ENCODE assay signal across 8 mouse cellular contexts in genomic region chrX:136707446-136708167, GRCm38 (mm10). TPM values are rescaled to one million over a fixed set of nuclear protein-coding genes. Genes with fewer than 3 reads are reported as not detected.
DNase-seq lines count a peak whose midpoint lies in the region; ATAC-seq and TF ChIP-seq lines count a peak whose summit lies in the region.

Tceal1 (plus strand) TSS chrX:136707982.

- peak within 1 kb of the TSS; percentile 84 for H3K27ac ChIP-seq in hindbrain, embryonic 11.5 days (ENCODE audit: low read depth, low read length)
- peak within 1 kb of the TSS; percentile 68 for H3K27ac ChIP-seq in lung, postnatal 0 days (ENCODE audit: low read length)

- peak; percentile 30 for DNase-seq in ZHBTc4 (ENCODE audit: low read depth, low spot score)
- peak; percentile 77 for DNase-seq in cerebellum, adult 9-11 months
- DNase-seq in frontal cortex, postnatal 10 days (ENCODE audit: low spot score in 2 of 2), result peak; percentile 37 to 56
- peak; percentile 72 for DNase-seq in hindbrain, embryonic 11.5 days (ENCODE audit: low spot score)
- peak; percentile 61 to 66 for DNase-seq in layer of hippocampus, postnatal 14 days (ENCODE audit: low spot score in 2 of 2)
- DNase-seq in lung, postnatal 0 days (ENCODE audit: low spot score), result peak; percentile 73
- peak; percentile 53 for DNase-seq in ovary, postnatal 36 days (ENCODE audit: low spot score)

- no peaks in the 10 kb centered on the region for H3K4me1 ChIP-seq in hindbrain, embryonic 11.5 days (replicated peaks; ENCODE audit: control insufficient read depth, insufficient read depth, low read length)
- H3K4me1 ChIP-seq in lung, postnatal 0 days (ENCODE audit: insufficient read depth, low read depth, low read length), result no peaks in the 10 kb centered on the region

- peak within 1 kb of the TSS; percentile 51 for H3K4me3 ChIP-seq in hindbrain, embryonic 11.5 days (ENCODE audit: low read depth, low read length)
- H3K4me3 ChIP-seq in lung, postnatal 0 days (ENCODE audit: low read depth, low read length), result peak within 1 kb of the TSS; percentile 50

- no peak for TF ChIP-seq CTCF in lung, postnatal 0 days (IDR thresholded peaks at IDR 0.05)

- 30% methylated on average over 15 of the region's 15 CpGs for WGBS in hindbrain, embryonic 11.5 days
- WGBS in lung, postnatal 0 days, result 14% methylated on average over 15 of the region's 15 CpGs

- peak within 1 kb of the TSS; percentile 64 for H3K9ac ChIP-seq in hindbrain, embryonic 11.5 days (ENCODE audit: low read depth, low read length)
- peak within 1 kb of the TSS; percentile 48 for H3K9ac ChIP-seq in lung, postnatal 0 days (replicated peaks; ENCODE audit: low read depth)

- H3K27me3 ChIP-seq in hindbrain, embryonic 11.5 days (ENCODE audit: control insufficient read depth, insufficient read depth, low read length), result no peaks in the 10 kb centered on the region
- no peaks in the 10 kb centered on the region for H3K27me3 ChIP-seq in lung, postnatal 0 days (replicated peaks; ENCODE audit: insufficient read depth, low read length)

- TF ChIP-seq EP300 in lung, postnatal 0 days (IDR thresholded peaks at IDR 0.05), result no peak

- peak; percentile 97 for ATAC-seq in hindbrain, embryonic 11.5 days (ENCODE audit: low FRiP score)
- peak; percentile 95 for ATAC-seq in lung, postnatal 0 days
- ATAC-seq in inflammation-experienced regulatory T-cells, adult 6 months, result no peak

- H3K4me2 ChIP-seq in hindbrain, embryonic 11.5 days (replicated peaks; ENCODE audit: low read depth, low read length), result peak within 1 kb of the TSS; percentile 46
- peak within 1 kb of the TSS; percentile 57 for H3K4me2 ChIP-seq in lung, postnatal 0 days (replicated peaks; ENCODE audit: low read depth, low read length)

- H3K9me3 ChIP-seq in hindbrain, embryonic 11.5 days (ENCODE audit: control insufficient read depth, low read length), result no peaks in the 10 kb centered on the region
- H3K9me3 ChIP-seq in lung, postnatal 0 days (ENCODE audit: low read length), result no peaks in the 10 kb centered on the region

- H3K36me3 ChIP-seq in hindbrain, embryonic 11.5 days (ENCODE audit: control insufficient read depth, insufficient read depth, low read length), result no peaks in the 10 kb centered on the region
- no peaks in the 10 kb centered on the region for H3K36me3 ChIP-seq in lung, postnatal 0 days (ENCODE audit: insufficient read depth, low read length)

RNA-seq across cellular contexts. Expression of gene Tceal1, which starts in this region (rescaled TPM):
- polyA plus RNA-seq in hindbrain, embryonic 11.5 days (2014; fragmentation: Nextera tagmentation; extraction: Ambion mirVana), result 11.9 and 12.3 TPM in 2 replicates
- total RNA-seq in layer of hippocampus, postnatal 14 days (2021), result 10 to 100 TPM; 11.2 to 12.8 TPM
- 12.2 and 12.3 TPM in 2 replicates for polyA plus RNA-seq in lung, postnatal 0 days (2015; fragmentation: Nextera tagmentation; extraction: Ambion mirVana)
- polyA plus RNA-seq in inflammation-experienced regulatory T-cells, adult 6 months (2017; shearing (Covaris generic)), result under 1 TPM in 1 of 3 experiments, not detected in 2; 0.20 TPM

Comparison
In these comparisons a context has a peak if more than half of its experiments do, and no peak if none do; other contexts are left out.
1. RNA of gene Tceal1 (polyA plus RNA-seq): 12.2 to 12.3 TPM in lung, postnatal 0 days and 11.9 to 12.3 TPM in hindbrain, embryonic 11.5 days; 0.20 TPM in inflammation-experienced regulatory T-cells, adult 6 months; every median in the first group is over 10 times any median in the second.
2. Peak in every context shown above with its lines, with median percentiles within 50 percentile points of each other: DNase-seq.